Mouse (Mus musculus): ENCODE measurements at regions not wholly inside any gene's neighbourhood (a gene's known extent, or its start where the extent isn't known, plus 50 kb on each side); places are given as distances from the start of the nearest gene placed in this dataset.

DNA sequence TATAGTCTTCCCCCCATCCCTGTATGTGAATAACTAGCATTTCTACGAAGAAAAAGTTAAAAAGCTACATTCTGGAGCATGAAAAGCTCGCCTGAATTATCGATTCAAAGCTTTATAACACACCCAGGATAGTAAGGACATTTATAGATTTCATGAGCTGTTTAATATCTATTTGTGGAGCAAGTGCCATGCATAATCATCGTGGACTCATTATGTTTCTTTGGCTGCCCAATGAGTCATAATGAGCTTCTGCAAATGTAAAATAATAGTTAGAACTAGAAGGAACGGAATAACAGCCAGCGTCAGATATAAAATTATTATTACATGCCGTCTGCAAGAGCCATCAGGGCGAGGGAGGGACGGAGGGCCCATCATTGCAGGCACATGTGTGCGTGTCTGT, 292.4 kb downstream of the Cd83 start:
- no peak for DNase-seq (ENCODE audit: low spot score)

DNA sequence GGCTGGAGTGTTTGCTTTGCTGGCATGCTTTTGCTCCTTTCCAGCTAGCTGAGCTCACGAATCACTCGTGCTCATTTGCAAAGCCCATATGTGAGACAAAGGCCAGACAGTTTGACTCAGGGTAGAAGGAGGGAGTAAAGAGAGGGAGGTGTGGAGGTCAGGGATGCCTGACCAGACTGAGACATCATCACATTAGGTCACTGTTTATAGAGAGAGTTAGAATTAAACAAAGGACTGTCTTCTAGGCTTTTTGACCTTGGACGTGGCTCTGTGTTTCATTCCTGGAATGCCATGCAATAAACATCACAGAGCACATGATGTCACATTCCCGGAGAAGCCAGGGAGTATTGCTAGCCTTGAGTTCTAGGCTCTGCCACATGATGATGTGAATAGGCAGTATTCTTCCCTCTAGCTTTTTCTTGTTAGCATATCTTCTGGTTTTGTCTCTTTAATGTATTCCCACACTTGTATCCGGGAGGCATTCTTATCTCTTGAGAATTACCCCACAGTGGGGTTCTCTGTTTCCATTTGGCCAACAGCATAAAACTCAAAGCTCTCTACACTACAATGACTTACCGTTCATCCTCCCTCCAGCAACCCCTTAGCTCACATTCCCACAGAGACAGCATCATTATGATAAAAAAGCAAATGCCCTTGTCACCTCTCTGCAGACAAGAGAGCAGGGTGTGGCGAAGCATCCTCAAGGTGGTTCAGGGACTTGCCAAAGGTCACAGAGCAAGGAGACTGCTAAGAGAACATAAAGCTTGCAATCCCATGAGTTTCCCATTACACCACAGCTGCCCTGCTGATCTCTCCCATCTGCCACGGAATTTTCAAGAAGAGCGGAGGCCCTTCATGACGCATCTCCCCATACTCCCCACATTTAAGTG, 301.3 kb downstream of the Cd83 start:
- DNase-seq (ENCODE audit: low spot score): no peak

DNA sequence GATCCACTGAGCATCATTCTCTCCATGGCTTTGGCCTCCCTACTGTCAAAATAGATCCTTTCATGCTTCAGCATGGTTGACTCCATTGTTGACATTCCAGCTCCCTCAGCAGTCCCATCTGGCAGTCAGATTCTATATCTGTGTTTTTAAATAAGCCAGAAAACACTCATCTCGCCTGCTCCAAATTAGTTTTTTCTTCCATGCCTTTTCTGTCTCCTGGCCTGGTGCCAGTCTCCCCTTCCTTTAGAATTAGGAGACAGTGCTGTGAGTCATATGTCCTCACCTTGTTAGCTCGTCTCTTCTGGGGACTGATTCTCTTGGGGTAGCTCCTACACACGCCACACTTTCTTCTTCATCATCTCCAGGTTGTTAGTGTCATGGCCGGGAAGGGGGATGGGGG, 302.2 kb downstream of the Cd83 start:
- no peak for DNase-seq (ENCODE audit: low spot score)

DNA sequence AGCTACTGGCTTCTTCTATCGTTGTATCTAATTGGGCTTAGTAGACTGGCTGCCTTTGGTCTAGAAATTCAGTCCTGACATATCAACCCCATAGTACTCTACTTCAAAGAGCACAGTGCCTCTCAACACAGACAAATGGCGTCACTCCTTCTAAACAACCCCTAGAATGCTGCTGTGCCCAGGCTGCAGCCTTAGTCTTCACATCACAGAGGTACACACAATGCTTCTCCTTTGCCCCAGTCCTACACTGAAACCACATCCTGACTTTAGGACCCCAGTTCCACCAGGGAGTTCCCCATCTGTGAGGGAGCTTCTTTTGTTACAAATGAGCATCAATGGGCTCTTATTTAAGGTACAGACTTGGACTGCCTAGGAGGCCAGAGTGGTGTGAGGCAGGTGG, 312.6 kb downstream of the Cd83 start:
- no peak for DNase-seq (ENCODE audit: low spot score)

DNA sequence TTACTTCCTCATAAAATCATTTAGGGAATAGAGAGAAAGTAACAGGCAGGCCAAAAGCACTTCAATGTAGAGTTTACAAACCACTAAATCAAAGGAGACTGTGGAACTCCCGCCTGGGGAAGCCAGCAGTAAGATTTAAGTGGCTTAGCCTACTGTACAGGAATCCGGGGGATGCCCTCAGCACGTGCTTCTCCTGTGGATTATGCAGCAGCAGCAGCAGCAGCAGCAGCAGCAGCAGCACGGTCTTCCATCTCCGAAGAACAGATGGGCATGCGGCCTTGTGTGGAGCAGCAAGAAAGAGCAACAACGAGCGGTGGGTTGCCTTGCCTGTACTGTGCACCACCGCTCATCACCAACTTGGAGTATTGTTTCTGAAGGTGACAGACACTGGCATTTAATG, 314.9 kb downstream of the Cd83 start:
- DNase-seq (ENCODE audit: low spot score): no peak

DNA sequence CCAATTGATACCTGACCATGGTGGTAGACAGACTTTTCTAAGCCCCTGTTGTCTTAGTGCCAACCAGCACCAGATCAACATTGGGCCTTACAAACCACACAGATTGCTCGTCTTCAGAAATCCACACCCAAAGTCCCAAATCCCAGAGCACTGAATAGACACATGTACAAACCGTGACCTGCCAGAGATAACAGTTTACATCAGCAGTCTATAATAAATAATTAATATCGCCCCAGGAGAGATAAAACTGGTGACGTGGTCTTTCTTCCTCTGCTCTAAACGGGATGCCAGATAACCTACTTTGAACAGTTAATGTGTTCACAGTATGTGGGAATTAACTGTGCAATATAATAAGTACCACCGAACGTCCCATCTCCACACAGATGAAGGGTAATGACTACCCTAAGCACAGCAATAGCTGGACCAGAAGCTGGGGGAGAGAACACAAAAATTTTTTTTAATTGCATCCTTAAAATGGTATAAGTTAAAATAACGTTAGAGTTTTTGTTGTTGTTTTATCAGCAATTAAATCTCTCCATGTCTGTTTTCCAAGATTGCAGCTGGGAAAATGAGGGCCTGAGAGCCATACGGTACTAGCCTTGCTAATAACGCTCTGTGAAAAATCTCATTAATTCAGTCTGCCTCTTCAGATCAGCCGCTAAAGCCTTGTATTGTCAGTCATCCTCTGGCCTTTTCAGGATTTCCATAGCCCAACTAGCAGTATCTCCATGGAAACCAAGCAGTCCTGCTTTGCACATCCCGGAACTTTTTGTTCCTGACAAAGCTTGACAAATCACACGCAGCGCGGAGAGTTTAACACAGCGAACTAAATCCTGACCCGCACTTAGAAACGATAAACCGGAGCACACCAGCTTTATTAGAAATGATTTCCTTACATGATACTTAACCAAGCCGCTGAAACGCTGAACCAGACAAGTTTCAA, 315.8 kb downstream of the Cd83 start:
- no peak for DNase-seq (ENCODE audit: low spot score)

DNA sequence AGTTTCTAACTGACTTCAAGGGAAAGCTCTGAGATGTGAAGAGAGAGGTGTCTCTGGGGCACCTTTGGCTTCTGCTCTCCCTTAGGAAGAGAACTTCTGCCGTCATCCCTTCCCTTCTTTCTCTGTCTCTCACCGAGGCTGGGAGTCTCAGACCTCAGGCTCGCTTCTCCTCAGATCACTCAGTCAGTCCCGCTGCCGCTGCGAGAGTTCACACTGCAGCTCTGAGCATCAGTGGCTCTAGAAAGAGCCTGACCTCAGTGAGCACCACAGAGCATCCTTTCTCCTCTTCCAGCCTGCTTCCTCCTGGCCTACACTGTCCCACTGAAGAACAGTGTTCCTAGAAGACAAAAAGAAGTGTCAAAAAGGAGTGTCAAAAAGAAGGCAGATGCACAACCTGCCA, 316.6 kb downstream of the Cd83 start:
- no peak for DNase-seq (ENCODE audit: low spot score)

DNA sequence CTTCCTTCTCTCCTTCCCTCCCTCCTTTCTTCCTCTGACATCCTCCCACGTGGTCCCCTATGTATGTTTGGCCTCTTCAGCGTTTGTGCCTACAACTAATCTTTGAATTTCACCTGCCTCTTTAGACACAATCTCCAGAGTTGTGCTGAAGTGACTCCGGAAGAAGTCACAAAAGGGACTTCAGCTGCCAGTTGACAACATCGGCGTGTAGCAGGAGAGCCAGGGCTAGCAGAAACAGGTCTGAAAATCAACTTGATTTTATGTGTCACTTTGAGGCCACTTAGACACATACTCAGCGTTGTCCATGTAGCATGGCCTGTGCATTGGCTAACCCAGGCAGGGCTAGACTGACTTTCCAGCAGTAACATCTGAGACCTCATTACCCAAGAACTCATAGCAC, 317.2 kb downstream of the Cd83 start:
- no peak for DNase-seq (ENCODE audit: low spot score)

DNA sequence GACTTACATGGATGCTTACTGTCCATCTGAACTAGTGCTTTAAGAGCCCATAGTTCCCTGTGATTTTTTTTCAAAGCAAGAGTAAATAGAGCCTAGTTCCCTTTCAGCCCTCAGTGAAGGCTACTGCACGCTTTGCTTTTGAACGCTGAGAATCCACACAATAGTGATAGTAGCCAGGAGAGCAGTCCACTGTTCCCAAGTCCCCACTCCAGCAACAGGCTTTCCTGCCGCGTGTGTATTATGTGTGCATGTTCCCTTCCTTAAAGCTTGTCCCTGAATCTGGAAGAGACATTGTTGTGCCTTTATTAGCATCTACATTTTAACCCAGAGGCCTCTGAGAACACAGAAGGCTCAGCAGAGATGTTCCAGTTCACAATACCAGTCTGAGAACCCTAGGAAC, 317.7 kb downstream of the Cd83 start:
- DNase-seq (ENCODE audit: low spot score): no peak

DNA sequence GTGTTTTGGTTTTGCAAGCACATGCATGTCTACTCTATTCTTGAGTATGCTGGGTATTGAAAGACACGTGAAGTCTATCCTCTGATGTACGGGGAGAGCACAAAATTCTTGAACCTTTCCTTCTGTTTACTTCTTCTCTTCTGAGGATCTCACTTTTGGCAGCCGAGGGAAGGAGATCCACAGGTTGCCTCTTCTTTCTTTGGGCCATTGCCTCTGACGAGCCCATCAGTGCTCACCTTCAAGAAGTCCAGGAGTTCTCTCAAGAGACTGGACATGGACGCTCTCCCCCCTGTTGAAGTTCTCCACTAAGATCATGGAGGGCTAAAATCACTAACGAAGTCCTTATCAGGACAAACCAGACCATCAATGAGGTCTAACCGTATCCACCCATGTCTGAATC, 318.8 kb downstream of the Cd83 start:
- no peak for DNase-seq (ENCODE audit: low spot score)

DNA sequence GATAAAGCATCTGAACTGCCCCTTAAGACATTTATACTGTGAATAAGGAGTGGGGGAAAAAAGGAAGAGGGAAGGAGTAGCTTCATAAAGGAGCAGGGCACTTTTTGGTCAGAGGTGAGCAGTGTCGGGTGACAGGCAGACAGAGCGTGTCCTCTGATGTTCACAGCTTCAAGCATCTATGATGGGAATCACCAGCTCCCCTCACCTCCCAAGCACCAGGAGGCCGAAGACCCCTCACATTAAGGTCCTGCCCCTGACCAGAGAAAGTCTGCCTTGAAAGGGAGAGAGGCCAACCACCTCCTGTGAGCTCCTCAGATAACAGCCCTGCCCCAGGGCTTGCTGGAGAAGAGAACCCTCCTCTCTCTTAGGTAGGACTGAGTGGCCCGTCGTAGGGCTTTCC, 320.6 kb downstream of the Cd83 start:
- no peak for DNase-seq (ENCODE audit: low spot score)

DNA sequence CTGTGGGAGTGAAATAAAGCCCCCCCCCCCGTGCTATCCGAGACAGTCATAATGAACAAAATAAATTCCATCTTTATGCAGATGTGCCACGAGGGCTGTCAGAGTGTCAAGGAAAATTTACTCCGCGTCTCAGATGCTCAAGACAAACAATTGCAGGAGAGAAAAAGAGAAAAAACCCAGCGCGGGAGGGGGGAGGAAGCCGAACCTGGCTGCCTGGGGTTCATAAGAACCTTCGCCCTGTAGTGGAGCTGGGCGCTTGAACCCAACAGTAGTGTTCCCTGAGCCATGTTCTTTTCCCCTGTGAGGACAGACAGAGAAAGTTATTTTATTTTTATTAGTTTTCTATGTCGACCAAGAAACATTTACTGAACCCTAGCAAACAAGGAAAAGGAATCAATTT, 324.1 kb downstream of the Cd83 start:
- no peak for DNase-seq (ENCODE audit: low spot score)

DNA sequence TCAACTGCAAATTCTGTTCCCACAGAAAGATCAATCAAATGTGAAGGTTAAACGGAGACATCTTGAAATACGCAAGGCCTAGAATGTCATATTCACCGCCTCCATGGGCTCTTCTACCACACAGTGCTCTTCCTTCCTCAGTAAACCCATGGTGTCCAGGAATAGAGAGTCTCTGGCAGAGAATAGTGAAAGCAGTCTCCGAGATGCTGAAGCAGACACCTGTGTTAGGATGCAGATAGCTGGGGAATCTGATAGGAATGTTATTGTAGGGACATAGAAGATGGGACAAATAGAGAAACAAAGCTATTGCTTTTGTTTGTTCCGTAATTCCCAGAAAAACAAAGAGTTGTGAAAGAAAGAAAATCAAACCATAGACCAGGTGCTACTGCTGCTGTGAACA, 328.5 kb downstream of the Cd83 start:
- DNase-seq (ENCODE audit: low spot score): no peak

DNA sequence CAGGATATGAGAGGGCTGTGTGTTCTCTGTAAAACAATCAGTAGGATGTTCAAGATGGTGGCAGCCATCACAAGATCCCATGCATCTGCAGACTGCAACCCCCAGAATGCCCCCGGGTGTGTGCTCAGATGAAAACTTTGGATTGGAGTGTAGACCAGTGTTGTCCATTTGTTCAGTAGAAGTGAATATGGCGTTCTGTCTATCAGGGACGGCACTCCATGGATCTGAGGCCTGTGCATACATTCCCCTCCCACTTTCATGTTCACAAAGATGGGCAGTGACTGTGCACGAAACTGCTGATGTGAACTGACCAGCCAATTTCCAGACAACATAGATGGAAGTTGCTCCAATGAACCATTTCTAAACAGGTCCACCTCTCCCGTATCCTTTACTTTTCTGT, 330.3 kb downstream of the Cd83 start:
- DNase-seq (ENCODE audit: low spot score): no peak

DNA sequence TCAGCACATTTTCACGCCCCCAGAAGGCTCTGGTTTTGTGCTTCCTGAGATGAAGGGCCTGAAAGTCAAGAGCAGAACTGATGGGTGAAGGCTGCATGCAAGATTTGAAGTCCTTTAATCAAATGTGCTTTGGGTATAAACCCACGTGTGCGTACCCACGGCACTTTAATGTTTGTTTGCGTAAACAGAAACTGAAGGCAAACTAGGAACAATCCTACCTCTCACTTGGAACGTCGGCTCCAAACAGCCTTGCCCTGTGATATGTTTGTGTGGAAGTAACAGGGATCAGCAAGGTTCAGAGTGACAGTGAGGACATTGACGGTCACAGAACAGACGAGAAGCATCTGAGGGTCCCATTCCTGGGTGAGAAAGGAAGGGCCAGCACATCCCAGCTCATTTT, 333.3 kb downstream of the Cd83 start:
- DNase-seq (ENCODE audit: low spot score): no peak

DNA sequence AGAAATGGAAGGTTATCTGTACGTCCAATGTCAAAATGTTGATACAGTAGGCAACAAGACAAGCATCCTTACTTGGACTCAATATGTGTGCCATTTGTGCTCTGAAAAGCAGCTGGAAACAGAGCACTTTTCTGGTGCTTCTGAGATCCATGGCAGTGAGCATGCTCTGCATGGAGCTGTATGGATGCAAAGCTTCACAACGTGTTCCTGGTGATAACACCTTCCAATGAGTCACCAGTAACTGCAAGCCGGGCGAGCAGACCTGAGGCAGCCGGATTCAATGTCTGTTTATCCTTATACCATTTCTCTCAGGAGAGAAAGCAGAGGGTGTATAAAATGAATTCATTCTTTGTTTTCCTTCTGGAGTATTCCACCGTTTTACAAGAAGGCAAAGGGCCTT, 334.3 kb downstream of the Cd83 start:
- no peak for DNase-seq (ENCODE audit: low spot score)

DNA sequence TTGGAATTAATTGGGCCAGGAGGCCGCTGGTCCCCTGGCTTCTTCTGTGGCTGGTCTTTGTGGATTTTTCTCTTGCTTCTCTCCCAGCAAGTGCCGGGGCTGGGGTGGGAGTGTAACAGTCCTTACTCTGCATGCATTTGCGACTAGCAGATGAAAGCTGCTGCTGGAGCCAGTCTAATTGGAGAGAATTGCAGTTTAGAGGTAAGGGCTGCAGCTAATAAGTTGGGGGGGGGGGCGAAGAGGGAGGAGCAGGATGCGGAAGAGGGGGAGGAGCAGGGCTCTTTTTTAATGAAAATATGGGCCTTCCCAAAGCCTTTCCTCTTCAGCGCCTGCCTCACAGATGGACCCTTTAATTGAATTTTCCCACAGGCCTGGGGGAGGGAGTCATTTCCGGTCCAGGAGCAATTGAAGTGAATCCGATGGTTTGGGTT, 336.7 kb downstream of the Cd83 start:
- DNase-seq (ENCODE audit: low spot score): no peak

DNA sequence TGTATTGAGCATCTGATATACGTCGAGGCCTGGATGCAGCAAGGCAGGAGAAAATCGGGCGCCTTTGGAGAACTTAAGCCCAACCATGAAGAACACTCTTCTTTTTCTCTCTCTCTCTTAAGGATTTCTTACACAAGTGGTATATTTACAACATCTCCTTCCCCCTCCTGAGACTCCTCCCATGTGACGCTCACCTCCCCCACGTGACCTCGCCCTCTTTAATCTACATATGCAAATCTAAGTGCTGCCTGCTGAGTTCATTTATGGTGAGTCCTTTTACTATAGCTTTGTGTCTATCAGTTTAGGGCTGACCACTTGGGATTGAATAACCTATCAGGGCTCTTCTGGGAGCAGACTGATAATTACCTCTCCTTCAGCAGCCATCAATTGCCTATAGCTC, 337.4 kb downstream of the Cd83 start:
- no peak for DNase-seq (ENCODE audit: low spot score)

DNA sequence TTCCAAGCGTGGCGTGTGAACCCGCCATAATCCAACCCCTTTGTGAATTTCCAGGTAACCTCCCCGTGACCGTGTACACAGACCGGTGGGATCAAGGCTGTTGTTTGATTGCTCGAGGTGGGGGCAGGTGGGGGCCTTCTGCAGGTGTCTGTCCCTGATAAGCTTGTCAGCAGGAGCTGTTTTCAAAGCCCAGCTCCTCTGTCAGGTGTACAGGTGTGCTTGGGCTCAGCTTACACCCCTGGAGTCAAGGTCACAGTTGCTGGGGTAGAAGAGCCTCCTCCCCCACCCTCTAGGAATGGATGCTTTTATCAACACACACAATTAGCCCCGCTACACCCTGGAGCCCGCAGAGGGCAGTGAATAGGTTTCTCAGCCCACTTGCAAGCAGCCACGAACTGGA, 341.6 kb downstream of the Cd83 start:
- no peak for DNase-seq (ENCODE audit: low spot score)

DNA sequence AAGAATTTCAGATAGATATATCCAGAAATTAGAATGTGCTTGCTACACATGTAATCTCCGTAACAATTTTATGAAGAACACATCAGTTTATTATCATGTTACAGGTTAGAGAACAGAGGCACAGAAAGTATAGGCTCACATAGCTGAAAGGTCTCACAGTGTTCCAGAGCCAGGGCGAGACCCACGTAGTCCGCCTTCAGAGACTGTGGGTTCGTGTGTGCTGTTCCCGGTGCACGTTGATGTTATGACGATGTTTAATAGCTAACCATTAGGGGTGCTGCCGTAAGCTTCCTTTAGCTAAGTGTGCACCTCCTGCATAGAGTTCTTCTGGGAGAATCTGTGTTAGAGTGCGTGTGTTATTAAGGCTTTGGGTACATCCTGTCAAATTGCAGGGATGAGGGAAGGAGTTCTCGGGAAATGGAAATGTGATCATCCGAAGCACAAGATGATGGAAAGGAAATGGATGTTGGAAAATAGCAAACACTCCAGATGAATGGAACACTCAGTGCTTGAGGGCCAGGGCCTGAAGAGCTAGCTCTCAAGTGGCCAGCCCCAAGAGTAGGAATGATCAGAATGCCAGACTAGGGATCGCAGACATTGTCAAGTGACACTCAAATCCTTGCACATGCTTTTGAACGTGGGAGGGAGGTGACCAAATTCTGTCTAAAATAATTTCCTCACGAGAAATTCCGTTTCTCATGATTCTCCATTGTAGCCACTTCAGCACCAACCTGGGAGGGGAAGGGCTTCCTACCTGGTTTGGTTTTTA, 344.1 kb downstream of the Cd83 start:
- DNase-seq (ENCODE audit: low spot score): no peak

DNA sequence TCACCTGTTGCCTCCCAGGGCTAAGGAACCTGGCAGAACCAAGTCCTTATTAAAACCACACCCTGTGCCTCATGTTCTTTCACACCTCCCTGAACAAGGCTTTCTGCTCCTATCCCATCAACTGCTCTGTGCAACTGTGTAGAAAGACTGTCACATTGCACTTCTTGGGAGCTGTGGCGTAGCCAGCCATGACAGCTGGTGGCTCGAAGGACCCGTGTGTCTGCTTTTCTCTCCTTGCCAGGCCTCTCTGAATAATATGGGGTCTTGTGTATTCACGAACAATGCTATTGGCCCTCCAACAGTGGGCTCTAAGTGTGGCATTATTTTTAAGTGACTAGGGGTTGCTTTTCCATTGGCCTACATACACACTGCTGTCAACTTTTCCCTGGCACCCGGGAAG, 347.3 kb downstream of the Cd83 start:
- DNase-seq (ENCODE audit: low spot score): no peak

DNA sequence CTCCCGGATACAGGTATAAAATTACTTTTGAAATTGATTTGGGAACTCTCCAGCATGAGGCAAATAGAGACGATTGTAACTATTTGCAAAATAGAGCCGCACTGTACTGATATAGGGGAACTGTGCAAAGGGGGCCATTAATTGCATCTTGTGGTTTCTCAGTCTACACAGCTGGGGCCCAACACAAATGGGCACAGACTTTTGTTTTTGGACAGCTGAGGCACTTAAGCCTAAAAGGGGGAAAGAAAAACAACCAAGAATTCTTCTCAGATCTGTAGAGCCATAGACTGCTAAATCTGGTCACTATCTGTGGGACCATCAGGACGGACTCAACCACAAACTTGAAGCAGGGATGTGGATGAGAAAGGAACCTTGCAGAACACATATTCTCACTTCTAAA, 347.9 kb downstream of the Cd83 start:
- DNase-seq (ENCODE audit: low spot score): no peak

All from c-Kit-positive CD71-positive TER-119-positive erythroid progenitor cells, embryonic 14.5 days (primary cell).